30 mouse cellular contexts compared by ENCODE assay signal in genomic region chr9:121943005-121943404, GRCm38 (mm10). TPM values are rescaled to one million over a fixed set of nuclear protein-coding genes. Genes with fewer than 3 reads are reported as not detected.
"Had no signal": no experiment of that assay in that cellular context is flagged by ENCODE, and none has a peak within 500 bp of the region (broad histone marks: within the 10 kb centered on the region; RNA-seq: fewer than 3 reads in every experiment).

No protein-coding gene starts in this region.

- H3K27me3 ChIP-seq: limb, embryonic 15.5 days; liver, embryonic 12.5 days; liver, embryonic 15.5 days; midbrain, embryonic 12.5 days; midbrain, embryonic 15.5 days; neural tube, embryonic 12.5 days; neural tube, embryonic 15.5 days had no signal

- ATAC-seq: intestine, embryonic 16.5 days; liver, embryonic 12.5 days; midbrain, embryonic 15.5 days had no signal

- H3K4me3 ChIP-seq: left cerebral cortex, adult 2 months; limb, embryonic 12.5 days; limb, embryonic 15.5 days; liver, embryonic 12.5 days; liver, embryonic 15.5 days; midbrain, embryonic 12.5 days; midbrain, embryonic 15.5 days; neural tube, embryonic 12.5 days; neural tube, embryonic 15.5 days had no signal

- DNase-seq: kidney, adult 18-20 months; kidney, postnatal 36 days; layer of hippocampus, postnatal 36 days; left cerebral cortex, postnatal 4 days; lung, adult 2 months; retina, postnatal 1 day; right cerebral cortex, postnatal 25 days; thymus, adult 2 months; thymus, postnatal 14 days; thymus, postnatal 4 days had no signal

- H3K36me3 ChIP-seq: limb, embryonic 12.5 days; limb, embryonic 15.5 days; liver, embryonic 15.5 days; midbrain, embryonic 12.5 days; midbrain, embryonic 15.5 days; neural tube, embryonic 12.5 days; neural tube, embryonic 15.5 days had no signal

- H3K4me2 ChIP-seq: limb, embryonic 12.5 days; limb, embryonic 15.5 days; liver, embryonic 12.5 days; liver, embryonic 15.5 days; midbrain, embryonic 12.5 days; midbrain, embryonic 15.5 days; neural tube, embryonic 12.5 days; neural tube, embryonic 15.5 days had no signal

- H3K9ac ChIP-seq: limb, embryonic 12.5 days; limb, embryonic 15.5 days; liver, embryonic 12.5 days; liver, embryonic 15.5 days; midbrain, embryonic 12.5 days; midbrain, embryonic 15.5 days; neural tube, embryonic 12.5 days; neural tube, embryonic 15.5 days had no signal

- H3K27ac ChIP-seq: kidney, postnatal 0 days; left cerebral cortex, adult 2 months; limb, embryonic 12.5 days; limb, embryonic 15.5 days; liver, embryonic 12.5 days; liver, embryonic 15.5 days; macrophage; midbrain, embryonic 12.5 days; midbrain, embryonic 15.5 days; neural tube, embryonic 12.5 days; neural tube, embryonic 15.5 days; stomach, postnatal 0 days had no signal

- H3K4me1 ChIP-seq: limb, embryonic 12.5 days; liver, embryonic 12.5 days; midbrain, embryonic 12.5 days; neural tube, embryonic 12.5 days; neural tube, embryonic 15.5 days had no signal

- H3K9me3 ChIP-seq: limb, embryonic 12.5 days; limb, embryonic 15.5 days; liver, embryonic 12.5 days; liver, embryonic 15.5 days; midbrain, embryonic 12.5 days; midbrain, embryonic 15.5 days; neural tube, embryonic 12.5 days; neural tube, embryonic 15.5 days had no signal

RNA-seq across cellular contexts. Expression of gene Fam198a, which starts 7.8 kb away (rescaled TPM):
- total RNA-seq: megakaryocyte, adult 5-6 weeks had no signal
- polyA plus RNA-seq: macrophage had no signal

RNA-seq across cellular contexts. Expression of gene Cyp8b1, which starts 26.9 kb away (rescaled TPM):
- total RNA-seq: layer of hippocampus, adult 8-10 months; layer of hippocampus, postnatal 10 days; layer of hippocampus, postnatal 36 days; left cerebral cortex, adult 2 months; left cerebral cortex, postnatal 14 days; left cerebral cortex, postnatal 4 days had no signal
- polyA plus RNA-seq: intestine, embryonic 16.5 days; kidney, embryonic 14.5 days; kidney, postnatal 0 days; limb, embryonic 12.5 days; limb, embryonic 15.5 days; lung, embryonic 16.5 days; macrophage; midbrain, embryonic 12.5 days; midbrain, embryonic 15.5 days; neural tube, embryonic 12.5 days; neural tube, embryonic 15.5 days; stomach, embryonic 14.5 days had no signal

RNA-seq across cellular contexts. Expression of gene Ackr2, which starts 44.9 kb away (rescaled TPM):
- total RNA-seq: megakaryocyte, adult 5-6 weeks had no signal
- polyA plus RNA-seq: limb, embryonic 12.5 days; macrophage had no signal
